Mouse (Mus musculus): ENCODE measurements around the gene Olfr69. TPM values are rescaled to one million over a fixed set of nuclear protein-coding genes. Genes with fewer than 3 reads are reported as not detected.
"Not testable (repeated sequence)": the region's sequence is repeated elsewhere in the genome, so short reads cannot be mapped to it uniquely, and the experiment has no call there.

Olfr69 gene
- total RNA-seq (2014; fragmentation: Nextera tagmentation), result not detected in 2 replicates
- total RNA-seq (2017), result not detected in 2 replicates

DNA sequence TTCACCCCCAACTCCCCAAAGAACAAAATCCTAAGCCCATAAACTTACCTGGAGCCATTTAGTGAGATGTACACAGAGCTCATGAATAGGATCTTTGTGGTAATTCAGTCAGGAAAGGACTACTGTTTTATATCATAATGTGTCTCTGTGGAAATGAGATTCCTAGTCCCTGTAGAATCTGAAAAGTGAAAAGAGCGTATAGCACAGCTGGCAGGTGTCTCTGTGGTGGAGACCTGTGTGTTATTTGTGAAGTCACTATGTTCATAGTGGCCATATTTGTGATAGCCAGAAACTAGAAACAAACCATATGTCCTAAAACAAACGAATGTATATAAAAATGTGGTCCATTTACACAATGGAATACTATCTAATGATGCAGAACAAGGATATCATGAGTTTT is at the start of gene Olfr69:
TSS of gene Olfr69 (minus strand) at position 101 of the 400 bp plus-strand sequence.
- ATAC-seq (replicated peaks; ENCODE audit: poor library complexity, severe bottlenecking), result no peak

DNA sequence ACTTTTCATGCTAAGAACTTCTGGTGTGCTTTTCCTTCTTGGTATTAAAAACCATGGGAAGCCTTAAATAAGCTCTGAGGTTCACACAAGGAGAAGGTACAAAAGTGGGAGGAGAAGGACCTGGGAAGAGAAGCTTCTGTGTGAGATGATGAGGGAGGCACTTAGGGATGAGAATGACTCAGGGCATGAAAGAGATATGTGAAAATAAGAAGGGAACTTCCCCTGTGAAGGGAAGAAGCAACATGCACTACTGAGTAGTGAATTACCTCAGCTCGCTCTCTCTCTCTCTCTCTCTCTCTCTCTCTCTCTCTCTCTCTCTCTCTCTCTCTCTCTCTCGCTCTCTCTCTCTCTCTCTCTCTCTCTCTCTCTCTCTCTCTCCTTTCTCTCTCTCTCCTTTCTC is 43.7 kb upstream of the Olfr69 start:
- not testable (repeated sequence) for ATAC-seq (replicated peaks; ENCODE audit: poor library complexity, severe bottlenecking)

DNA sequence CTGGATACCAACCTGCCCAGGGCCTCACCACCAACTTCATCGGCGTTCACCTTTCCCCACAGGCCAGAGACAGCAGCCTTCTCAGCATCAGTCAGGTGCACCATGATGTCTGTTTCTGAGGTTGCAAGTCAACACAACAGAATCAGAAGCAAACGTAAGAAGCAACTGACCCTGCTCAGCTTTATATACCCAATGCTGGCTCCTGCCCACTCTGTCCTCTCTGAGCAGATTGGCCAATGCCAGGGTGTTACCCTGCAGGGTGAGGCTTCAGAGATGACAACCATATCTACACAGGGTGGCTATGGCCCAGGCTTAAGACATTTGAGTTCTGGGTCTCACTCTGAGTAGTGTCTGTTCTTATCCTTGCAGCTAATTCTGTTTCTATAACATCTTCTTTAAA is 42.4 kb upstream of the Olfr69 start, which contains the start of gene Hbb-bt:
TSS of gene Hbb-bt (minus strand) at position 231 of the 400 bp plus-strand sequence.
- ATAC-seq (replicated peaks; ENCODE audit: poor library complexity, severe bottlenecking), result no peak

DNA sequence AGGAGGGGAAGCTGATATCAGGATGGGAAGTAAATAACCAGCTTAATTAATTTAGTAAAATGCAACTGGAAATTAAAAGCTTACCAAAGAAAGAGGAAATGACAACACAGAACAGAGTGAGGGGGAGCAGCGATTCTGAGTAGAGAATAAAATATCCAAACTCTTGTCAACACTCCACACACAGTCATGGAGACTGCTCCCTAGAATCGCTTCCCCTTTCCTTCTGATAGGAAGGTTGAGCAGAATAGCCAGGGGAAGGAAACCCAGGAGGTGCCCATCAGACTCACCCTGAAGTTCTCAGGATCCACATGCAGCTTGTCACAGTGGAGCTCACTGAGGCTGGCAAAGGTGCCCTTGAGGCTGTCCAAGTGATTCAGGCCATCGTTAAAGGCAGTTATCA is 41.8 kb upstream of the Olfr69 start:
- peak; percentile 90 for ATAC-seq (replicated peaks; ENCODE audit: poor library complexity, severe bottlenecking)

DNA sequence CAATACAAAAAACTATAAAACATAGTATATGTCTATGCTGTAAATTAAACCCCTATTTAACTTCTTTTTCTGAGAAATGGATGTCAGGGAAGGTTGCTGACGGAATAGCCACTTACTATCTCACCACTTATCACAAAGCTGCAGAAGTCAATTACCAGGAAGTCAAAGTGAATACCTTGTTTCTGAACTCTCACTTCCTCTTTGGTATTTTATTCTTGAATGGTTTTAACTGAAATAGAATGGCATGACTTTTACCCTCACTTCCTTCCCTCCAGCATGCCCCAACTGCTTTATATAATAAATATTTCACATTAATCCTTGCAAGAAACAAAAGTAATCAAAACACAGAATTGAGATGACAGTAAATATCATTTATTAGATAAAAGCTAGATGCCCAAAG is 40.8 kb upstream of the Olfr69 start:
- ATAC-seq (replicated peaks; ENCODE audit: poor library complexity, severe bottlenecking), result peak; percentile 81

DNA sequence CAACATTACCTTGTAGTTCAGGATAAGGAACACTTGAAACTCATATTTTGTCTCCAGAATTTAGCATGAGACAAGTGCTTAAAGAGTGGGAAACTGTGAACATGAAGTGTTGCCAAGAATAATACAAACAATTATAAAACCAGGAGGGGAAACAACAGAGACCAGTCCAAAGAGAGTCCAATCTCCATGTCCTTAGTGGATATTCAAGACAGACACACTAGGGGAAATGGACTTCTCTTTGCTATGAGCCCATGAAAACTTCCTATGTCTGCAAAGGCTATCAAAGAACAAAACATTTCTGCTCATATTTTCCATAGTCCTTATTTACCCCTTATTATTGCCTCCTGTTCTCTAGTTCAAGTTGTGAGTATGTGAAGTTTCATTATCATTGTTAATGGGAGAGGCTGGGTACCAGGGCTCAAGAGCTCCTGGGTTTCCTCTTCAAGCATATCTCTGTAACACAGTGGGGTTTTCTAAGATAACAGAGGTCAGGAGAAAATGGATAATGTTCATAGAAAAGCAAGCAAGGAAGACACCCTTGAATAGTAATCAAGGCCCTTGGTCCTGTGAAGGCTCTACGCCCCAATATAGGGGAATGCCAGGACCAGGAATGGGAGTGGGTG is 39.9 kb upstream of the Olfr69 start:
- ATAC-seq (replicated peaks; ENCODE audit: poor library complexity, severe bottlenecking), result no peak

DNA sequence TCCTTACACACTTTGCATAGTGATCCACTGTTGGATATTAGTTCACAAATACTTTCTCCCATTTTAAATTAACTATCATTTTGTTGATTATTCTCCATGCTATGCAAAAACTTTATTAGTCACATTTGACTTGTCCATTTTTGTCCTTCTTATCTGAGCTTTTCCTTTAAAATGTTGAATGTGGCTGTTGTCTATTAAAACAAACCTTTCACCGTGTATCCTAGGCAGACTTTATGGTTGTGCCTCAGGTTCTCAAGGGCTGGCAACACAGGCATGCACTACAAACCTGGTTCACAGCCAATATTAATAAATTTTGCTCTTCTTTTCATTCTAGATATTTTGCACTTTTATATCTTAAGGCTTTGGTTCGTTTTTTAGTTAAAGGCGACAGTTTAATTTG is 39.4 kb upstream of the Olfr69 start:
- no peak for ATAC-seq (replicated peaks; ENCODE audit: poor library complexity, severe bottlenecking)

DNA sequence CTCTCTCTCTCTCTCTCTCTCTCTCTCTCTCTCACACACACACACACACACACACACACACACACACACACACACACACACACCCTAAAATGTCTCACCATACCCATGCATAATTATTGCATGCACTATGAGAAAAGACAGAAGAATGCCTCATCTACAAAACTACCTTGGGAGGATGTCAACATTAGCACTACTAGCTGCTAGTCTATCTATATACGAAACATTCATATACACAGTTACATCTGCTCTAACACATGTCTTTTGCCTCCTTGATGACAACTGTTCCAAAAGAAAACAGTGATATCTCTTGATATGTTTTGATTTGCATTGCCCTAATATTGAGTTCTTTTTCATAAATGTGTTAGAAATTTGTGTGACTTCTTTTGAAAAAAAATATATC is 38.9 kb upstream of the Olfr69 start:
- ATAC-seq (replicated peaks; ENCODE audit: poor library complexity, severe bottlenecking), result no peak

DNA sequence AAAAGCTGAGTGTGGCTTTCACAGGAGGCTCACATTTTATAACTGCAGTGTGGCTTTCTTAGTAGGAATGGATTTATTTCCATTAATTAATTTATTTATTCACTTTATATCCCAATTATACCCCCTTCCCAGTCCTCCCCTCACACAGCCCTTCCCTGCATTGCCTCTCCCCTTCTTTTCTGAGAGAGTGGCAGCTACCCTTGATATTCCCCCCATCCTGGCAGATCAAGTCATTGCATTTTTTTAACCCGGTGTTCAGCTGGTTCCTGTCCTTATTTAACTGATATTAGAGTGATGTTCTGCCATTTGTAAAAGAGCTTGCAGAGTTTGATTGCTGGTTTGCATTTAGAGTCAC is 38.4 kb upstream of the Olfr69 start:
- ATAC-seq (replicated peaks; ENCODE audit: poor library complexity, severe bottlenecking), result no peak

DNA sequence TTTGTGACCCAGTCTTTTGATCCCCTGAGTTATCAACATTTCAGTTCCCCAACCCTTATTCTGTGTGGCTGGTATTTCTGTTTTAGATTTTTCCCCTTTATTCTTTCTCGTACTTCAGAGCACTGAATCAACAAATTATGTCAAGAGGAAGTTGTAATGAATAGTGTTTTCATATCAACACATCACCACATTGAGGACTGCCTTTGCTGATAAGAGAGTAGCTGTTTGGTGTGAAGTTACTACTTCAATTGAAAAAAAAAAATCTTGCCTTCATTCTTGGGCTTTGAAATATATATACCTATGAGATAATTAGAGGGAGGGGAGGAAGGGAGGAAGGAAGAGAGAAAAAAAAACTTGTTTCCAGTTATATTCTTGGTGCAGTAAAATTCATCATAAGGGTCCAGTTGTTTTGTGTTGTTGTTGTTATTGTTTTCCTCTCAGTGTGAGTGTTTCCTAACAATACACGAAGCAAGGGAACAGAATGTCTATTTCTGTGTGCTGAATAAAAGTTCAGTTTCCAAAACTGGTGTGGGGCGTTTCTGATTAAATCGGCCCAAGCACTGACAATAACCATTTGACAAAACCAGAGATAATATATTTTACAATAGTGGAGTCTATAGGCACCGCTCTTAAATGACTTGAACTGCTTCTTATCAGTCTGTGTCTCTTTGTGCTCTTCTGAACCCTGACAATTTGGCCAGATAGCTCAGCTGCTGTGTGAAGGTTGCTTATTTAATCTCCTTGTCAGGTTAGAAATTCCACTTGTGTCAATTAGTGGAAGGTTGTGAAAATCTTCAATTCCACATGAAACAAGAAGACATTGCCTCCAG is 37.8 kb upstream of the Olfr69 start:
- no peak for ATAC-seq (replicated peaks; ENCODE audit: poor library complexity, severe bottlenecking)

DNA sequence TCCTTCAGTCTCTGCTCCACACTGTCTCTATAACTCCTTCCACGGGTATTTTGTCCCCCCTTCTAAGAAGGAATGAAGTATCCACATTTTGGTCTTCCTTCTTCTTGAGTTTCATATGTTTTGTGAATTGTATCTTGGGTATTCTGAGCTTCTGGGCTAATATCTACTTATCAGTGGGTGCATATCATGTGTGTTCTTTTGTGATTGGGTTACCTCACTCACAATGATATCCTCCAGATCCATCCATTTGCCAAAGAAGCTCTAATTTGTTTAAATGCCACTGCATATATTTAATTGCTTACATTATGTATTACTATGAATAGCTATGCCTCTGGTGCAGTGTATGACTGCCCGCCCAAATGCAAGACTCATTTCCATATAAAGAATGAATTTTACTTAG is 36.7 kb upstream of the Olfr69 start:
- ATAC-seq (replicated peaks; ENCODE audit: poor library complexity, severe bottlenecking), result not testable (repeated sequence)

DNA sequence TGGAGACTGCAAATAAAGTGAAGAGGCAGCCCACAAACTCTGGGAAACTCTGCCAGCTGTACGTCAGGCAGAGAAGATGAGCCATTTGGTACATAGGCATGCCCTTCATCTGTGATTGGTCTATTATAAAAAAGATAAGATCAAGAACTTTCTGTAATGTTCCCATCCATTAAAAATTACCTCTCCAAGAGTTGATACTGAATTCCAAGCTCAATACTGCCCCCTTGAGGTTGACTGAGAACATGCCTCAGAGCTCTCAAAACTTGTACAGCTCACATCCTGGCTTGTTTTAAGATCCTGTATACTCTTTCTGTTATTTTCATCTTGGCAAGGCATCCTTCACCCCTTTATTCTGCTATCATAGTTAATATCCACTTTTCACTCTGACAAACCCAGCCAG is 35.5 kb upstream of the Olfr69 start:
- peak; percentile 82 for ATAC-seq (replicated peaks; ENCODE audit: poor library complexity, severe bottlenecking)

DNA sequence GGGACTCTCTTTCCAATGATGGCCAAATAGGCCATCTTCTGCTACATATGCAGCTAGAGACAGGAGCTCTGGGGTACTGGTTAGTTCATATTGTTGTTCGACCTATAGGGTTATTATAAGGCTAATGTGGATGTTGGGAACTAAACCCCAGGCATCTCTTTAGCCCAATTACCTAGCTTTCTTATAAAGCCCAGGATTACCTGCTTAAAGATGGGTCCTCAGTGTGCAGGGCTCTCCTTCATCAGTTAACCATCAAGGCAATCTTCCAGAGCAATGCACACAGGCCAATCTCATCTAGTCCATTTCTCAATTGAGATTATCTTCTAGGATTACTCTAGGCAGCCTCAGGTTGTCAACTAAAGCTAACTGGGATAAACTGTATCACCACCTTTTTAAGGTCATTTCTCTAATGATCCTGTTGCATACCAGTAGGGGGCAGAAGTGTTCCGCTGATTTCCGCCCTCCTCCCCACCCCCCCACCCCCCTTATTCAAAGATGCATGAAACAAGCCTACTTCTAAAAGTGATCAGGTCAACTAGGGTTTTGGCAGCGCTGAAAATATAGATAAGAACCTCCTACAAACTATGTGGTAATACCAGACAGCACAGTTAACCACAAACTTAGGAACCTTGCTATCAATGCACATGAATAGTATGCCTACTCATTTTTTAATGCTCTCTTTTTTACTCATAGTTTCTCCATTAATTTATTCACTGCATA is 21.4 kb upstream of the Olfr69 start:
- peak; percentile 83 for ATAC-seq (replicated peaks; ENCODE audit: poor library complexity, severe bottlenecking)

DNA sequence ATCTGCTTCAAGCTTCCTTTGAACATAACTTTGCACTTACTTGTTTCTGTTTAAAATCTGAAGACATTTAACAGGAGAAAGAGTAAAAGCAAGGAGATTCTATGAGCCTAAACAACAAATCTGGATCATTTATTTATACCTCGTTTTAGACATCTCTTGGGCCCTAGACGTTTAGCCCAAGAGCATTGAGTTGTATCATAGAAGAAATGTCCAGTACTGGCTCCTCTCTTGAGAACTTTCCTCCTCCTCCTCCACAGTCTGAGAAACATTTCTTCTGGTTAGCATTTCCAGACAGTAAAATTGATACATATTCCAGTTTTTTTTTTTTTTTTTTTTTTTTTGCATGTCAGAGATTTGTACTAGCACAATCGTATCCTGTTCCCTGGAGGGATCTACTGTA is 20.3 kb upstream of the Olfr69 start, which contains the start of gene Olfr67:
TSS of gene Olfr67 (minus strand) at position 101 of the 400 bp plus-strand sequence.
- no peak for ATAC-seq (replicated peaks; ENCODE audit: poor library complexity, severe bottlenecking)

DNA sequence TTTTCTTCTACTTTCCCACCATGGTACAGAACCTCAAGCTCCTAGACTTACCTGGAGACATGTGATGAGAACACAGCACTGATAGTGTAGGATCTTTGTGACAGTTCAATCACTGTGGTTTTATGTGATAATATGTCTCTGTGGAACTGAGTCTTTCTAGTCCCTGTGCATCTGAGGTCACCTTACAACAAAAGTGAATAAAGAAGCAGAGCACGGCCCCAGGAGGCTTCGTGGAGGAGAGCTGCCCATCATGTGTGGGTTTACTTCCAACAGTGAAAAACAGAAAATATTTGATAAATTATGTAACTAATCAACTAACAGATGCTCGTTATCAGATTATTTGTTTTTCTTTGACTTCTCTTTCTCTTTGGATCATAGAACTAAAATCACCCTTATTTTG is 8.2 kb upstream of the Olfr69 start, which contains the start of gene Olfr68:
TSS of gene Olfr68 (minus strand) at position 101 of the 400 bp plus-strand sequence.
- no peak for ATAC-seq (replicated peaks; ENCODE audit: poor library complexity, severe bottlenecking)

DNA sequence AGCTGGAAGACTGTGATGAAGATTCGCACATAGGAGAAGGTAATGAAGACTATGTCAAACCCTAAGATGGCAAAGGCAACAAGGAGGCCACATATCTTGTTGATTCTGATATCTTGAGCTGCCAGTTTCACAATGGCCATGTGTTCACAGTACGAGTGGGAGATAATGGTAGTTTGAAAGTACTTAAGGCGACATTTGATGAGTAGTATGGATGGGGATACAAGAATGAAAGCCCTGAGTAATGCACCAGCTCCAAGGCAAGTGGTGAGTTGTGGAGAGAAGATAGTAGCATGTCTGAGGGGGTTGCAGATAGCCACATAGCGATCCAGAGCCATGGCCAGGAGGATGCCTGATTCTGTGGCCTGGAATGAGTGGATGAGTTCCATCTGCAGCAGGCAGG is 6.3 kb upstream of the Olfr69 start:
- not testable (repeated sequence) for ATAC-seq (replicated peaks; ENCODE audit: poor library complexity, severe bottlenecking)

DNA sequence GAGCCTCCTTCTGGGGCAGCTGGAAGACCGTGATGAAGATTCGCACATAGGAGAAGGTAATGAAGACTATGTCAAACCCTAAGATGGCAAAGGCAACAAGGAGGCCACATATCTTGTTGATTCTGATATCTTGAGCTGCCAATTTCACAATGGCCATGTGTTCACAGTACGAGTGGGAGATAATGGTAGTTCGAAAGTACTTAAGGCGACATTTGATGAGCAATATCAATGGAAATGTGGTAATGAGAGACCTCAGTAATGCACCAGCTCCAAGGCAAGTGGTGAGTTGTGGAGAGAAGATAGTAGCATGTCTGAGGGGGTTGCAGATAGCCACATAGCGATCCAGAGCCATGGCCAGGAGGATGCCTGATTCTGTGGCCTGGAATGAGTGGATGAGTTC is 3.7 kb downstream of the Olfr69 start:
- not testable (repeated sequence) for ATAC-seq (replicated peaks; ENCODE audit: poor library complexity, severe bottlenecking)

DNA sequence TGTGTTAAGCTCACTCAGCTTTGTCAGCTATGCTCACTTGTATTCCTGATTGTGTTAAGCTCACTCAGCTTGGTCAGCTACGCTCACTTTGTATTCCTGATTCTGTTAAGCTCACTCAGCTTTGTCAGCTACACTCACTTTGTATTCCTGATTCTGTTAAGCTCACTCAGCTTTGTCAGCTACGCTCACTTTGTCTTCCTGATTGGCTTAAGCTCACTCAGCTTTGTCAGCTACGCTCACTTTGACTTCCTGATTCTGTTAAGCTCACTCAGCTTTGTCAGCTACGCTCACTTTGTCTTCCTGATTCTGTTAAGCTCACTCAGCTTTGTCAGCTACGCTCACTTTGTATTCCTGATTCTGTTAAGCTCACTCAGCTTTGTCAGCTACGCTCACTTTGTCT is 9.2 kb downstream of the Olfr69 start:
- not testable (repeated sequence) for ATAC-seq (replicated peaks; ENCODE audit: poor library complexity, severe bottlenecking)

DNA sequence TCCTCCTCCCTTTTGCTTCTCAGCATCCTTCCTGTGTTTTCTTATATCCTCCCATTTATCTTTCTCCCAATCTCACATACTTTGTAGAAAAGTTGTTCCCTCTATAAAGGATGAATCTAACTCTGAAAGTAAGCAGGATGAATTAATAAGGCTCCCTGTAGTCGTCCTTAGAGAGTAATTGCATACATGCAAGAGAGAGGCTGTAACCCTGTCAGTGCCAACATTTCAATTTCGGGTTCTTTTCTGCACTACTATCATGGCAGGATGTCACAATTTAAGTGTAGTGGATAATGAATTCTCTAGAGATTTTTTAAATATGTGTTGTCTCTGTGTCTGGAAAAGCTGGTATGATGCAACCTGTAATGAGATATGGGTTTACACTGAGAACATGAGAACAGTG is 14.2 kb downstream of the Olfr69 start, which contains the start of gene Olfr630:
TSS of gene Olfr630 (minus strand) at position 101 of the 400 bp plus-strand sequence.
- ATAC-seq (replicated peaks; ENCODE audit: poor library complexity, severe bottlenecking), result no peak

DNA sequence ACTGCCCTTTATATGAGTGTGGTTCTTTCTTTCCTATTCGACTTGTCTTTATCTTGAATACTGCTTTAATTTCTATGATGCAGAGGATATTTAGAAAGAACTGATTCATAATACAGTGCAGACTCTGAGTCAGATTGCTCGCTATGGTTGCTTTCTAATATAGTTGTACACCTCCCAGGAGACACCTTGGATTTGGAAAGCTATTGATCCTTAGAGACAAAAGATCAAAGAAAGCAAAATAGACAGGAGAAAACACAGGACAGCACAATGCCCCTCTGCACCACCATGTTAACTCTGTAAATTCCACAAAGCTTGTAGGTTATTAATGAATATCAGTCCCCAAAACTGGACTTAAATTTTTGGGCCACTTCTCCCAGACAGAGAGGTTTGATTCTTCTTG is 26.6 kb downstream of the Olfr69 start, which contains the start of gene Olfr629:
TSS of gene Olfr629 (minus strand) at position 101 of the 400 bp plus-strand sequence.
- ATAC-seq (replicated peaks; ENCODE audit: poor library complexity, severe bottlenecking), result no peak

DNA sequence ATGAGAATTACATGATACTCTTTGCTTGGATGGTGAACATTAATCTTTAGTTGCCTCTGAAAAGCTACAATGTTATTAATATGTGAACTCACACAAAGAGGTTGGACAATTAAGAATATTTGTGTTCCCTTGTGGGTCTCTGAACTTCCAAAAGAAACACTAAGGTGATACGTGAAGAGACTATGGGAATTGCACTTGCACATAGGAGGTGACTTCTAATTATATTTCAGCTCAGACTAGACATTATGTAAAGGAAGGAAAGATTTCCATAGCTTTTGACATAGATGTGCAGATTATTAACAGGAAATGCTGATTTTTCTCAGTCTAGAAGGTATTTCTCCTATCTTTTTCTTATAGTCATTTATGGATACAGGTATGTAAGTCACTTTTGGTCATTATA is 41.3 kb downstream of the Olfr69 start, which contains the start of gene Olfr628:
TSS of gene Olfr628 (plus strand) at position 301 of the 400 bp plus-strand sequence.
- no peak for ATAC-seq (replicated peaks; ENCODE audit: poor library complexity, severe bottlenecking)
